Mouse (Mus musculus): ENCODE results near the gene Btbd2. TPM values are rescaled to one million over a fixed set of nuclear protein-coding genes. Genes with fewer than 3 reads are reported as not detected.
A peak's percentile ranks its signal among the peaks of the same experiment; 100 is the strongest.

Btbd2 gene
- polyA plus RNA-seq, 1 experiment from 2014 or later, result 71.6 TPM

GRCm38 (mm10) chr10:80683647-80684046 is 26.8 kb upstream of the Btbd2 start:
- Histone ChIP-seq H3K9me3 (no peaks in the 10 kb centered on the region), H3K4me3 (no peak overlapping the region), H3K27me3 (ENCODE audit: poor library complexity, severe bottlenecking) (no peaks in the 10 kb centered on the region), H3K4me1 (peaks cover 16% of the 10 kb centered on the region), H3K36me3 (replicated peaks) (peaks cover 48% of the 10 kb centered on the region), H3K27ac (no peak overlapping the region)
- DNase-seq (ENCODE audit: extremely low spot score, low spot score), result no peak
- WGBS, result 89% methylated on average over 1 of the region's 1 CpGs

DNA sequence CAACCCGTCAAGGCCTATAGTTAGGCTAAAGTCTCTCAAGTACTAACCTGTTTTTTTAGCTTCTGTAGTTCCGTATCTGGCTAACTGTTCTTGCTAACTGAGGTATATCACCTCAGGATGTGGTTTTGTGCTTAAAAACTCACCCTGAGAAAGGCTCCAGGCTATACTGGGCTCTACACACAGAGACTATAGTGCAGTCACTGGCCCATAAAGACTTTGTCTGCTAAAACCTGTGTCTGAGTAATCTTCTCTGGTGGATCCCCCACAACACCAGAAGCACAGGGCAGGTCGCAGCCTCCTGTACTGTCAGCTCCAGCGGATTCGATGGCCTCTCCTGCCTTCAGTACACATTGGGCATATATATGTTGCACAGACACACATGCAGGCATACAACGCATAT is 25.1 kb upstream of the Btbd2 start:
- no peak overlapping the region for H3K4me3 ChIP-seq
- H3K36me3 ChIP-seq (replicated peaks), result peaks cover 38% of the 10 kb centered on the region
- no peak overlapping the region for H3K27ac ChIP-seq
- H3K9me3 ChIP-seq, result no peaks in the 10 kb centered on the region
- peaks cover 33% of the 10 kb centered on the region for H3K4me1 ChIP-seq
- 94% methylated on average over 6 of the region's 6 CpGs for WGBS
- H3K27me3 ChIP-seq (ENCODE audit: poor library complexity, severe bottlenecking), result no peaks in the 10 kb centered on the region
- no peak for DNase-seq (ENCODE audit: extremely low spot score, low spot score)

GRCm38 (mm10) chr10:80680260-80680696 is 23.4 kb upstream of the Btbd2 start:
- H3K4me1 ChIP-seq, result peaks cover 41% of the 10 kb centered on the region
- H3K4me3 ChIP-seq, result no peak overlapping the region
- H3K9me3 ChIP-seq, result no peaks in the 10 kb centered on the region
- no peaks in the 10 kb centered on the region for H3K27me3 ChIP-seq (ENCODE audit: poor library complexity, severe bottlenecking)
- H3K27ac ChIP-seq, result no peak overlapping the region
- no peak for DNase-seq (ENCODE audit: extremely low spot score, low spot score)
- H3K36me3 ChIP-seq (replicated peaks), result peaks cover 21% of the 10 kb centered on the region
- WGBS, result 82% methylated on average over 2 of the region's 2 CpGs

GRCm38 (mm10) chr10:80679556-80680259 is 22.8 kb upstream of the Btbd2 start:
- Histone ChIP-seq H3K27ac (peak overlapping the region; percentile 96; the same call in 1 of the 2 replicates), H3K4me1 (peaks cover 47% of the 10 kb centered on the region), H3K36me3 (replicated peaks) (peaks cover 15% of the 10 kb centered on the region), H3K9me3 (no peaks in the 10 kb centered on the region), H3K27me3 (ENCODE audit: poor library complexity, severe bottlenecking) (no peaks in the 10 kb centered on the region), H3K4me3 (no peak overlapping the region)
- no peak for DNase-seq (ENCODE audit: extremely low spot score, low spot score)
- 73% methylated on average over 9 of the region's 9 CpGs for WGBS

DNA sequence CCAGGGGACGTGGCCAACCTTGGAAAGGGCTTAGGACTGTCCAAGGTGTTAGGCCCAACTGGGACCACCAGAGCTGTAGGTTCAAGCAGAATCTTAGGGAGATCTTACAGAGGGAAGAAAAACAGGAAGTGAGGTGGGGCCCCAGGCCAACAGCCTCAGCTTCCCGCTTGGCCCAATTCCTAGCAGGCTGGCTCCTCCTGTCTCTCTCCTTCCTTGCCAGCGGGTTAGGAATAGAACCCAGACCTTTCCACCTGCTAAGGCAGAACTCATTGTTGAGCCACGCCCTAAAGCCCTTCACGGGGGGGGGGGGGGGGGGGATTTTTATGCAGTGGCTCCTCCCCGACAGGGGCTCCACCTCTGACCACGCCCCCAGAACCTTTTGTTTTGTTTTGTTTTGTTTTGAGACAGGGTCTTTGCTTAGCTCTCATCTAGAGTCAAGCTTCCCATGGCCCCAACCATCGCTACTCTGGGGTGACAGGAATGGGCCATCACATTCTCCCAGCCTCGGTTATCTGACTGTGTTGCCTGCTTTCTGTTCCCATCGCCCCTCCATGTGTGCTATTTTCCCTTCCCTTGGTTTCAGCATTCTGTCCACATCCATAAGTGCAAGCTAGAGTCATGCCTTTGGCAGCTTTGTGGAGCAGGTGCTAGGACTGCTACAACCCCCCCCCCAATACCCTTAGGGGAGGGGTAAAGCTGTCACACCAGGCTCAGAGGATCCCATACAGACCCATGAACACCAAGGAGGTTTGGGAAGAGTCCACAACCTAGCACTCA is 21.9 kb upstream of the Btbd2 start:
- Histone ChIP-seq H3K9me3 (no peaks in the 10 kb centered on the region), H3K4me1 (peaks cover 56% of the 10 kb centered on the region), H3K27ac (peak overlapping the region; percentile 96), H3K36me3 (replicated peaks) (peaks cover 12% of the 10 kb centered on the region), H3K27me3 (ENCODE audit: poor library complexity, severe bottlenecking) (no peaks in the 10 kb centered on the region), H3K4me3 (peak overlapping the region; percentile 99)
- DNase-seq (ENCODE audit: extremely low spot score, low spot score), result no peak
- 55% methylated on average over 9 of the region's 10 CpGs for WGBS

DNA sequence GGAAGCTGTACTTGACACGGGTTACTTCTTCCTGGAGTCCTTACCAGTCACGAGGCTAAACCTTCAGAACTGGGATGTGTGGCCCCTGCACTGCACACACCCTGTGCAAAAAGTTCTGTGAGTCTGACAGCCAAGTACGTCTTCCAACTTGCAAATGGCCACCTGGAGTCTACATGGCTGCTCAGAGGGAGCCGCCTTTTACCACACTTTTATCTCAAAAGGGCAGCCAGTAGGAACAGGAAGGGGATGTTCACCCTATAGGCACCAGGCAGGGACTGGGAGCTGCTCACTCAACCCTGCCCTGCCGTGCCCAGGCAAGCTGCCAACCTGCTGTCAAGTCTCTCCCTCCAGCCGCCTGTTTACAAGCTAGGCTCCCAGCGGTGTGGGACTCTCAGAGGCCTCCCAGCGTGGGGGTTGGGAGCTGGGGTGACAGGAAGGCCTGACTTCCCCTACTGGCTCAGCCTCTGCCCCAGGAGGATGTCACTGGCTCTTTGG is 21.1 kb upstream of the Btbd2 start, which contains the start of gene Mknk2:
Gene Mknk2 (minus strand): TSS at position 171 of the 495 bp plus-strand sequence.
- DNase-seq (ENCODE audit: extremely low spot score, low spot score), result no peak
- Histone ChIP-seq H3K27ac (peak within 1 kb of the TSS; percentile 96), H3K36me3 (replicated peaks) (peaks cover 15% of the 10 kb centered on the region), H3K4me1 (peaks cover 64% of the 10 kb centered on the region), H3K27me3 (ENCODE audit: poor library complexity, severe bottlenecking) (no peaks in the 10 kb centered on the region), H3K4me3 (peak within 1 kb of the TSS; percentile 99), H3K9me3 (no peaks in the 10 kb centered on the region)
- WGBS, result 44% methylated on average over 8 of the region's 8 CpGs

- DNase-seq (ENCODE audit: extremely low spot score, low spot score), result no peak
- Histone ChIP-seq H3K9me3 (no peaks in the 10 kb centered on the region), H3K27me3 (ENCODE audit: poor library complexity, severe bottlenecking) (no peaks in the 10 kb centered on the region), H3K4me1 (peaks cover 71% of the 10 kb centered on the region), H3K4me3 (peak overlapping the region; percentile 99), H3K36me3 (replicated peaks) (peaks cover 19% of the 10 kb centered on the region), H3K27ac (peak overlapping the region; percentile 96)
- WGBS, result 51% methylated on average over 9 of the region's 9 CpGs
Measured at GRCm38 (mm10) chr10:80677128-80677875, 20.4 kb upstream of the Btbd2 start.

DNA sequence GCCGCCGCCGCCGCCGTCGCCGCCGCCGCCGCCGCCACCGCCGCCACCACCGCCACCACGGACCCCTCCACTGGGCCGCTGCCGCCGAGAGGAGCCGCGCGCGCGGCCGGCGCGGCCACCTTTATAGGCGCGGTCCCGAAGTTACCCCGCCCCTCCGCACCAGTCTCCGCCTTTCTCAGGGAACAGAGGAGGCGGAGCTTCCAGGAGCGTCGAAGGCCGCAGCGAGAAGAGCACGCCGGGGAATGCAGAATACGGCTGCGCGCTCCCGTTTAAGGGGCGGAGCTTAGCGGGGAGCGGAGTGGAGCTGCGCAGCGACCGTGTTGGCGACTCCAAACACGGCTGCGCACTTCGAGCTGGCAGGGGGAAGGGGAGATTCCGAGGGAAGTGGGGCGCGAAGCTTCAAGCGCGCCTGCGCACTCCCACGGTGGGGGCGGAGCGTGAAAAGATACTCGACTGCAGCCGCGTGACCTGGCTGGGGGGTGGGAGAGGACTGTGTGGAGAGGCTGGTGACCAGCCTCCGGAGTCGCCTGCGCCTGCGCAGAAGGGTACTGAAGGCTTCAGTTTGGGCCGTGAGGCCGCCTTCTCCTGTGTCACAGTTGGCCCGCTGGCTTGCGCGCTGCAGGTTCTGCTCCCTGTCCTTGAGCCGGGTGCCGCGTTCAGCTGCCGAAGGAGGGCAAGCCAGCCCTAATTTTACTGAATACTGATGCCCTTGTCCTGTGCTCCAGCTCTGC is 19.5 kb upstream of the Btbd2 start:
- 2% methylated on average over 77 of the region's 78 CpGs for WGBS
- DNase-seq (ENCODE audit: extremely low spot score, low spot score), result peak; percentile 100
- H3K36me3 ChIP-seq (replicated peaks), result peaks cover 28% of the 10 kb centered on the region
- H3K27ac ChIP-seq, result peak overlapping the region; percentile 96
- peaks cover 76% of the 10 kb centered on the region for H3K4me1 ChIP-seq
- H3K9me3 ChIP-seq, result no peaks in the 10 kb centered on the region
- no peaks in the 10 kb centered on the region for H3K27me3 ChIP-seq (ENCODE audit: poor library complexity, severe bottlenecking)
- H3K4me3 ChIP-seq, result peak overlapping the region; percentile 99

- Histone ChIP-seq H3K36me3 (replicated peaks) (peaks cover 36% of the 10 kb centered on the region), H3K27ac (peak overlapping the region; percentile 96), H3K27me3 (ENCODE audit: poor library complexity, severe bottlenecking) (no peaks in the 10 kb centered on the region), H3K4me1 (peaks cover 76% of the 10 kb centered on the region), H3K4me3 (peak overlapping the region; percentile 99), H3K9me3 (no peaks in the 10 kb centered on the region)
- no peak for DNase-seq (ENCODE audit: extremely low spot score, low spot score)
- WGBS, result under 1% methylated on average over 40 of the region's 54 CpGs
Measured at GRCm38 (mm10) chr10:80675405-80676197, 18.7 kb upstream of the Btbd2 start.

DNA sequence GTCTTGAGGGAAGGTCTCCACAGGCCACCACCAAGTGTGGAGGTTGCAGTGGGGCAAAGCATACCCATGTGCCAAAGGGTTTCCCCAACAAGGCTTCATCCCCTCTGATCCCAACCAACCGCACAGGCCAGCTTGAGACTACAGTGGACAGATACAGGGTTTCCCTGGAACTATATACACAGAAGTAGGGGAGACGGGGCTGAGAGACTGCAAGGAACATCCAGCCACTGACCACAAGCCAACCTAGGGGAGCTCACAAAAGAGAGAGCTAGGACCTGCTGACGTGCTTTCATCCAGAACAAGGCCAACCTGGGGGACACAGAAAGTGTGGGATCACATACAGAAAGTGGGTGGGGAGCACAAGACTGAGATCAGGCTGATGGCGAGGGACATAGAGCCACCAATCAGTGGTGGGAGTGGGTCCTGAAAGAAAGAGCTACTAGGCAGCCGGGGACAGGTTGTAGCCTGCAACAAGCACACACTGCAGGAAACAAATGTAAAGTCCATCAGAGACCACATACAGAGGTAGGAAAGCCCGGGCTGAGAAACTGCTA is 18.1 kb upstream of the Btbd2 start:
- Histone ChIP-seq H3K36me3 (replicated peaks) (peaks cover 43% of the 10 kb centered on the region), H3K9me3 (no peaks in the 10 kb centered on the region), H3K4me3 (peak overlapping the region; percentile 99), H3K27ac (peak overlapping the region; percentile 96), H3K4me1 (peaks cover 72% of the 10 kb centered on the region), H3K27me3 (ENCODE audit: poor library complexity, severe bottlenecking) (no peaks in the 10 kb centered on the region)
- whole genome bisulfite sequencing, result 29% methylated on average over 6 of the region's 6 CpGs
- peak; percentile 27 for DNase-seq (ENCODE audit: extremely low spot score, low spot score)

- 72% methylated on average over 5 of the region's 5 CpGs for WGBS
- Histone ChIP-seq H3K9me3 (no peaks in the 10 kb centered on the region), H3K36me3 (replicated peaks) (peaks cover 50% of the 10 kb centered on the region), H3K4me3 (peak overlapping the region; percentile 99), H3K27ac (peak overlapping the region; percentile 96), H3K4me1 (peaks cover 66% of the 10 kb centered on the region), H3K27me3 (ENCODE audit: poor library complexity, severe bottlenecking) (no peaks in the 10 kb centered on the region)
- DNase-seq (ENCODE audit: extremely low spot score, low spot score), result no peak
Measured at GRCm38 (mm10) chr10:80674161-80674711, 17.4 kb upstream of the Btbd2 start.

Measured in forebrain, embryonic 10.5 days (tissue).